Mouse (Mus musculus) midbrain, embryonic 16.5 days (tissue): ENCODE measurements around the gene Coasy. TPM values are rescaled to one million over a fixed set of nuclear protein-coding genes. Genes with fewer than 3 reads are reported as not detected.

Experiments used
- ATAC-seq: fragments of 200-750 bp; cut with Nextera tagmentation; 2 replicates; pipeline ENCODE4 v1.8.0; 2017; ENCODE audit warnings: moderate TSS enrichment
- H3K27ac ChIP-seq: fragments of 300-500 bp; sonication (generic); 2 replicates; pipeline ENCODE4 v1.5.1; 2014; ENCODE audit warnings: mild to moderate bottlenecking, low read length, mixed read lengths
- H3K27me3 ChIP-seq: fragments of 300-500 bp; sonication (generic); 2 replicates; pipeline ENCODE4 v1.6.1; 2014; ENCODE audit warnings: low read depth, low read length, mixed read lengths; ENCODE audit not compliant: control insufficient read depth, insufficient read depth
- H3K36me3 ChIP-seq: fragments of 300-500 bp; sonication (generic); 2 replicates; pipeline ENCODE4 v1.6.1; 2014; ENCODE audit warnings: mild to moderate bottlenecking, low read length, moderate library complexity, mixed read lengths; ENCODE audit not compliant: control insufficient read depth, insufficient read depth
- H3K4me1 ChIP-seq: fragments of 300-500 bp; sonication (generic); 2 replicates; pipeline ENCODE4 v1.6.1; 2014; ENCODE audit warnings: mild to moderate bottlenecking, low read length, mixed read lengths; ENCODE audit not compliant: control insufficient read depth, insufficient read depth
- H3K4me2 ChIP-seq: fragments of 300-500 bp; sonication (generic); 2 replicates; pipeline ENCODE4 v1.6.1; 2014; ENCODE audit warnings: mild to moderate bottlenecking, low read length, mixed read lengths
- H3K4me3 ChIP-seq: fragments of 300-500 bp; sonication (generic); 2 replicates; pipeline ENCODE4 v1.5.1; 2014; ENCODE audit warnings: low read depth, mild to moderate bottlenecking, low read length, moderate library complexity, mixed read lengths
- H3K9ac ChIP-seq: fragments of 300-500 bp; sonication (generic); 2 replicates; pipeline ENCODE4 v1.6.1; 2014; ENCODE audit warnings: low read depth, low read length, mixed read lengths
- H3K9me3 ChIP-seq: fragments of 300-500 bp; sonication (generic); replicated peaks from 2 replicates; pipeline ENCODE4 v1.6.1; 2014; ENCODE audit warnings: mild to moderate bottlenecking, low read length, mixed read lengths; ENCODE audit not compliant: control insufficient read depth, poor library complexity, severe bottlenecking
- WGBS: fragments of 180-500 bp; shearing (Covaris S2); extraction: QIAGEN DNeasy Blood & Tissue Kit; methylation state at CpG from one replicate; pipeline ENCODE4 v1.1.7; 2014; 5-methylcytosine and 5-hydroxymethylcytosine counted together
- polyA plus RNA-seq: library from polyadenylated mRNA; unstranded; fragments of >200 nt; fragmentation: Nextera tagmentation; extraction: Ambion mirVana; gene quantifications from 2 replicates; pipeline ENCODE4 v1.2.1, GENCODE M21; 2015

The Coasy gene
- polyA plus RNA-seq, 1 experiment from 2014 or later = 43.5 TPM

- peak; percentile 88 for ATAC-seq
- H3K4me2 ChIP-seq = peak within 1 kb of the TSS; percentile 94
- H3K9ac ChIP-seq = peak within 1 kb of the TSS; percentile 92
- H3K27ac ChIP-seq = peak within 1 kb of the TSS; percentile 82
- no peaks in the 10 kb centered on the region for H3K9me3 ChIP-seq
- peaks cover 13% of the 10 kb centered on the region for H3K4me1 ChIP-seq
- H3K27me3 ChIP-seq = no peaks in the 10 kb centered on the region
- H3K36me3 ChIP-seq = no peaks in the 10 kb centered on the region
- 3% methylated on average over 35 of the region's 35 CpGs for WGBS
- H3K4me3 ChIP-seq = peak within 1 kb of the TSS; percentile 78
Measured at GRCm38 (mm10) chr11:101069391-101070188, 12.8 kb upstream of the Coasy start, which contains the start of gene Naglu. Gene Naglu (plus strand): TSS chr11:101070012.

GRCm38 (mm10) chr11:101070189-101070527 is 12.2 kb upstream of the Coasy start:
- Histone ChIP-seq H3K4me2 (peak overlapping the region; percentile 94), H3K9me3 (no peaks in the 10 kb centered on the region), H3K4me1 (peaks cover 13% of the 10 kb centered on the region), H3K27ac (peak overlapping the region; percentile 82), H3K36me3 (no peaks in the 10 kb centered on the region), H3K9ac (peak overlapping the region; percentile 92), H3K27me3 (no peaks in the 10 kb centered on the region), H3K4me3 (peak overlapping the region; percentile 78)
- under 1% methylated on average over 36 of the region's 36 CpGs for WGBS
- peak; percentile 65 for ATAC-seq

- peak overlapping the region; percentile 92; the same call in 1 of the 2 replicates for H3K9ac ChIP-seq
- ATAC-seq = no peak; the same call in 1 of the 2 replicates
- H3K4me1 ChIP-seq = peaks cover 13% of the 10 kb centered on the region
- no peaks in the 10 kb centered on the region for H3K27me3 ChIP-seq
- WGBS = 76% methylated on average over 6 of the region's 6 CpGs
- H3K4me2 ChIP-seq = peak overlapping the region; percentile 94
- H3K9me3 ChIP-seq = no peaks in the 10 kb centered on the region
- H3K4me3 ChIP-seq = peak overlapping the region; percentile 78; the same call in 1 of the 2 replicates
- no peaks in the 10 kb centered on the region for H3K36me3 ChIP-seq
- H3K27ac ChIP-seq = no peak overlapping the region
Measured at GRCm38 (mm10) chr11:101070987-101071386, 11.4 kb upstream of the Coasy start.

- H3K9me3 ChIP-seq = no peaks in the 10 kb centered on the region
Measured at GRCm38 (mm10) chr11:101071810-101072428, 10.4 kb upstream of the Coasy start.

GRCm38 (mm10) chr11:101078121-101078520 is 4.2 kb upstream of the Coasy start, which contains the start of gene Hsd17b1:
Gene Hsd17b1 (plus strand): TSS chr11:101078411.
- Histone ChIP-seq H3K4me1 (peaks cover 2% of the 10 kb centered on the region), H3K27ac (no peak within 1 kb of the TSS), H3K4me2 (no peak within 1 kb of the TSS), H3K9ac (no peak within 1 kb of the TSS), H3K9me3 (no peaks in the 10 kb centered on the region), H3K36me3 (no peaks in the 10 kb centered on the region; the same call in 1 of the 2 replicates), H3K4me3 (no peak within 1 kb of the TSS), H3K27me3 (peaks cover 39% of the 10 kb centered on the region)
- 72% methylated on average over 9 of the region's 9 CpGs for WGBS
- no peak for ATAC-seq

More at GRCm38 (mm10) chr11:101071810-101072428, 10.4 kb upstream of the Coasy start:
- no peak for ATAC-seq
- no peaks in the 10 kb centered on the region; the same call in 1 of the 2 replicates for H3K36me3 ChIP-seq
- no peak overlapping the region for H3K4me2 ChIP-seq
- WGBS = 74% methylated on average over 14 of the region's 14 CpGs
- H3K9ac ChIP-seq = no peak overlapping the region
- no peaks in the 10 kb centered on the region for H3K27me3 ChIP-seq
- H3K27ac ChIP-seq = no peak overlapping the region
- peaks cover 11% of the 10 kb centered on the region for H3K4me1 ChIP-seq
- H3K4me3 ChIP-seq = no peak overlapping the region

DNA sequence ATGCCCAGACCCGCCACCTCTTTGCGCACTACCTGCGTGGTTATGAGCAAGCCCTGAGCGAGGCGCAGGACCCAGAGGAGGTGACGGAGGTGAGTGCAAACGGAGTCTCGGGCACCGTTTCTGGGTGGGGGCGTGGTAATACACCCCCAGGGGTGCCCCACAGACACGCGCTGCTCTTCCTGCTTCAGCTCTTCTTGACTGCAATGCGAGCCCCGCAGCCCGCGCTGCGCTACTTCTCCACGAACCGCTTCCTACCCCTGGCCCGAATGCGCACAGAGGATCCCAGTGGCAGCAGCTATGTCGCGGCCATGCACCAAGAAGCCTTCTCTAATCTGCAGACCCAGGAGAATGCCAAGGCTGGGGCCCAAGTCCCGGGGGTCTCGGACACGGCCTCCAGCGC is 2.6 kb upstream of the Coasy start:
- Histone ChIP-seq H3K9me3 (no peaks in the 10 kb centered on the region), H3K9ac (no peak overlapping the region), H3K27ac (no peak overlapping the region), H3K4me2 (no peak overlapping the region), H3K4me3 (no peak overlapping the region), H3K27me3 (peaks cover 39% of the 10 kb centered on the region), H3K4me1 (peaks cover 11% of the 10 kb centered on the region), H3K36me3 (peaks cover 2% of the 10 kb centered on the region; the same call in 1 of the 2 replicates)
- 3% methylated on average over 26 of the region's 27 CpGs for WGBS
- ATAC-seq = no peak

DNA sequence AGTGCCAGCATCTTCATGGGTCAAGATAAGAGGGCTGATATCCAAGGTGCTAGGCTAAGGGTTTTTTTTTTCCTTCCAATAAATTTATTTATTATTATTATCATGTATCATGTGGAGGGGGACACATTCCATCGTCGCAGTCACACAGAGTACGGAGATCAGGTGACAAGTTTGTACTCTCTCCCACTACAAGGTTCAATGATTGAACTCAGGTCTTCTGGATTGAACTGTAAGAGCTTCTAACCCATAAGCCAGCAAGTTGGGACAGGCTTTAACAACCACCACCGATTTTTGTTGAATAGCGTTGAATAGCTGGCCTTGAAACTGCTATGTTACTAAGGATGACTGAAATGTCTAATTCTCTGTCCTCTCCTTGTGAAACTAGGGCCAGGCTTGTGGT is 1.9 kb upstream of the Coasy start:
- peaks cover 11% of the 10 kb centered on the region for H3K4me1 ChIP-seq
- H3K36me3 ChIP-seq = peaks cover 4% of the 10 kb centered on the region; the same call in 1 of the 2 replicates
- H3K9ac ChIP-seq = no peak overlapping the region
- no peak for ATAC-seq
- no peak overlapping the region for H3K4me3 ChIP-seq
- no peaks in the 10 kb centered on the region for H3K9me3 ChIP-seq
- no peak overlapping the region for H3K27ac ChIP-seq
- H3K4me2 ChIP-seq = no peak overlapping the region
- 63% methylated on average over 5 of the region's 5 CpGs for WGBS
- H3K27me3 ChIP-seq = peaks cover 39% of the 10 kb centered on the region

- Histone ChIP-seq H3K4me2 (peak overlapping the region; percentile 90), H3K9ac (peak overlapping the region; percentile 93), H3K36me3 (peaks cover 4% of the 10 kb centered on the region; the same call in 1 of the 2 replicates), H3K4me3 (peak overlapping the region; percentile 84), H3K9me3 (no peaks in the 10 kb centered on the region), H3K27me3 (peaks cover 39% of the 10 kb centered on the region), H3K4me1 (peaks cover 20% of the 10 kb centered on the region), H3K27ac (peak overlapping the region; percentile 93)
- 5% methylated on average over 10 of the region's 10 CpGs for WGBS
- ATAC-seq = no peak
Measured at GRCm38 (mm10) chr11:101081659-101082058, 706 bp upstream of the Coasy start.
